Mouse (Mus musculus): ENCODE data around the gene Tbcb.
"Not testable (repeated sequence)": the region's sequence is repeated elsewhere in the genome, so short reads cannot be mapped to it uniquely, and the experiment has no call there.

Tbcb gene

GRCm38 (mm10) chr7:30231669-30232454 lies at the start of gene Tbcb, which contains the start of gene Polr2i:
Gene Tbcb, minus strand, starts transcription at chr7:30232272.
Gene Polr2i, plus strand, starts transcription at chr7:30231948.
- peak; percentile 100 for DNase-seq (ENCODE audit: low read depth, low spot score)

DNA sequence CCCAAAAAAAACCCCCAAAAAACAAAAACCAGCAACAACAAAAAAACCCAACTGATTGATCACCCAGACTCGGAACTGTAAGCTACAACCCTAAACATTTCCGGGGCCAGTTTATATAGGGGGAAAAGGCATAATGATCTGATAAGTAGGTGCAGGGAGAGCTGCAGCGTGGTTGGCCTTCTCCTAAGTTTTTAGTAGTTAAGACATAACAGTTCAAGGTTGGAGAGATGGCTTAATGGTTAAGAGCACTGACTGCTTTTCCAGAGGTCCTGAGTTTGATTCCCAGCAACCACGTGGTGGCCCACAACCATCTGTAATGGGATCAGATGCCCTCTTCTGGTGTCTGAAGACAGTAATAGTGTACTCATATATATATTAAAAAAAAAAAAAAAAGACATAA lies 49.5 kb upstream of the Tbcb start:
- no peak for DNase-seq (ENCODE audit: low read depth, low spot score)

DNA sequence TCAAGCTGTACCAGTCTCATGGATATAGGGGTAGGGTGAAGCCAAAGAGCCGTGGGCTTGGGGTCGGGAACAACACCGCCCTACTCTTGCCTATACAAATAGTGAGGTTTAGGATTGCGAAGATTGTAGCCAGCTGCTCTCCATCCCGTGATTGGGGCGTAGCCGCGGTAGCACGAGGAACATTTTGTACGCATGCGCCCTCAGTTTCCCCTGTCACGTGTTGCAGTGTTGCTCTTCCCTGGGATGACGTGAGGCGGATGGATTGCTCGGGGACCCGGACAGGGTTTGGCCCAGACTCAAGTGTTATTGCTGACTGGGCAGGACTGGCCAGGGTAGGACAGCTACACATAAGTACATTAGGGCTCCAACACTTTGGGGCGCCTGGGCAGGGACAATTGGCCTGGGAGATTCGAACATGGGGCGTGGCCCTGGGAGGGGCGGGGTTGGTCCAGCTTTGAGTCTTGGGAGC lies 48.6 kb upstream of the Tbcb start:
- peak; percentile 95 for DNase-seq (ENCODE audit: low read depth, low spot score)

DNA sequence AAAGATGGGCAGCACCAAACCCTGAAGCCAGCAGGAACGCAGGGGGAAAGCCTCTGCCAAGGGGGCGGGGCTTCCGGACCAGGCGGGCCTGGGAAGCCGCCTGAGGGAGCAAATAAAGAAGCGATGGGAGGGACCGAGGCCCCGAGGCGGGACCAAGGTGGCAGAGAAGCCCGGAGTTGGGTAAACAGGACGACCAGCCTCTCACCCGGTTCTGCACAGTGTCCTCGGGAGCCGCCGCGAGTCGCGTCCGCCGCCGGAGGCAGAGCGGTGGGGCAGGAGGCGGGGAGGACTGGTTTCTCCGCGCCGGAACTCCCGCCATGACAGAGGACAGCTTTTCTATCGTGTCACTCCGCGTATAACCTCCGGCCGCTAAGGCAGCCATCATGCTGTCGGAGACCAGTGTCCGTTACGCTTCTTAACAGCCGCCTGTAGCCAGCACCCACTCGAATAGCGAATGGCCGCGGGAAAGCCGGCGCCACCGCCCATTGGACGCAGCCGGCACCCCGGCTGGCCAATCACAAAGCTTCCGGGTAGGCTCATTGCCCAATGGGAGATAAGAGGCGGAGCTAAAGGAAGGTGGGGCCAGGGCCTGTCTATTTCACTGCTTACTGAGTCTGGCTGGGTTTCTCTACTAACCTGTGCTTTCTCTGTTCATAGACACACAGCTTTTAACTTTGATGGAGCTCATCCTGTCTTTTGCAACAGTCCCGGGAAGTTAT lies 48.0 kb upstream of the Tbcb start, which contains the start of the genes Thap8 and Wdr62:
Gene Thap8 (plus strand): TSS at position 144 of the 719 bp plus-strand sequence.
Gene Wdr62 (minus strand): TSS at position 469 of the 719 bp plus-strand sequence.
- DNase-seq (ENCODE audit: low read depth, low spot score) = peak; percentile 97

DNA sequence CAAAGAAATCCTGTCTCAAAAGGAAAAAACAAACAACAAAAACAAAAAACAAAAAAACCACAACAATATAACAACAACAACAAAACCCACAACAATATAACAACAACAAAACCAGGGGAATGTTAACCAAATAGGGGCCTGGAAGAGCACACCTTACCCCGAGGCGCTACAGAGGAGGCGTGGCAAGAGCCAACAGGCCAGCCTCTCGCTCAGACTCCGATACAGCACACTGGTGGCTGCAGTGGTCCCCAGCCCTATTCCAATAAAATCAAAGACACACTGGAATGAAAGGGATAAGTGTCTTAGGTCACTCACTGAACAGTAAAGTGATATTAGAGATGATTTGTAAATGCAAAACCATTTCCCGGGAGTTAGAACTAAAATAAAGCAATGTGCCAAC lies 47.5 kb upstream of the Tbcb start:
- no peak for DNase-seq (ENCODE audit: low read depth, low spot score)

GRCm38 (mm10) chr7:30278911-30279310 lies 46.8 kb upstream of the Tbcb start:
- no peak for DNase-seq (ENCODE audit: low read depth, low spot score)

GRCm38 (mm10) chr7:30274383-30274782 lies 42.3 kb upstream of the Tbcb start:
- DNase-seq (ENCODE audit: low read depth, low spot score) = no peak

DNA sequence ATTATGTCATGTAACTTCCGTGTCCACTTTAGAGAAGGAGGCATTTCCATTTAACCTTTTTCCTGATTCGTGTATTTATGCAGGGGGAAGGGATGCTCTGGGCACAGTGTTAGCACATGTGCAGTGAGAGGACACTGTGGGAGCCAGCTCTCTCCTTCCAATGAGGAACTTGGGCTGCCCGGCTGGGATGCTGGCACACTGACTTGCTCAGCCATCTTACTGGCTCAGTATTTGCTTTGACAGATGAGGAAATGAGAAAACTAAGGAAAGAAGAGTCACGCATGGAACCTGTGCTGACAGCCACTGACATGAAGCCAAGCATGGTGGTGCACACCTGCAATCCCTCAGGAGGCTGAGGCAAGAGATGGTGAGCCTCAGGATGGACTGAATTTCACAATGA lies 37.6 kb upstream of the Tbcb start:
- DNase-seq (ENCODE audit: low read depth, low spot score) = no peak

DNA sequence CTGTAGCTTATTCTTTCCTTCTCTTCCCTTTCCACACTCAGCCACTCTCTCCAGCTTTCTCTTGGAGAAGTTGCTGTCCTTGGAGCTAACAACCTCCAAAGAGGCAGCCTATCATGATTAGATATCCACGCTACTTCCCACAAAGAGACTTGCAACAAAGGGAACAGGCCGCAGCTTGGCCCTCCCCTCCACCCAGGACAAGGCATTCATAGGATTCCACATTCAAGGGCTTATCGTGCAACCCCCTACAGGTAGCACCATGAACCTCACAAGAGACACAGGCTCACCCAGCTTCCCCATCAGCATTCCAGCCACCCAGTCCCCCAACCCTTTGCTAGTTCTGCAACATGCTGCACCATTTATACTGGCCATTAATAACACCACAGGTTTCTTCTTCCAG lies 34.7 kb upstream of the Tbcb start:
- no peak for DNase-seq (ENCODE audit: low read depth, low spot score)

GRCm38 (mm10) chr7:30265935-30266334 lies 33.9 kb upstream of the Tbcb start:
- no peak for DNase-seq (ENCODE audit: low read depth, low spot score)

- no peak for DNase-seq (ENCODE audit: low read depth, low spot score)
Measured at GRCm38 (mm10) chr7:30265531-30265930, 33.5 kb upstream of the Tbcb start.

GRCm38 (mm10) chr7:30265041-30265440 lies 33.0 kb upstream of the Tbcb start:
- no peak for DNase-seq (ENCODE audit: low read depth, low spot score)

- DNase-seq (ENCODE audit: low read depth, low spot score) = no peak
Measured at GRCm38 (mm10) chr7:30251956-30252954, 20.2 kb upstream of the Tbcb start.

DNA sequence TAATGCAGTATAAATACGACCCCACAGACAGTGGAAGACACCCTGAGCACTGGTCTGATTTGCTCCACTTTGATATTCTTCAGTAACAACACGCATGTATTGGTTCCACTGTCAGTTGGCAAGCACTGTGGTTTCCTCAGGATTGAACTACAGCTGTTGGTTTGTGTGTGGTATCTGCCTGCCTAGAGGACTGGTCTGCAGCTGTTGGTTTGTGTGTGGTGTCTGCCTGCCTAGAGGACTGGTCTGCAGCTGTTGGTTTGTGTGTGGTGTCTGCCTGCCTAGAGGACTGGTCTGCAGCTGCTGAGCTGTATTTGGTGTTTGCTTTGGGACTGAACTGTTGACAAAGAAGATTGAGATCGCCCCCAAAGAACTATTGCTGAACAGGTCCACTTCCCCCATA lies 5.3 kb upstream of the Tbcb start:
- not testable (repeated sequence) for DNase-seq (ENCODE audit: low read depth, low spot score)

DNA sequence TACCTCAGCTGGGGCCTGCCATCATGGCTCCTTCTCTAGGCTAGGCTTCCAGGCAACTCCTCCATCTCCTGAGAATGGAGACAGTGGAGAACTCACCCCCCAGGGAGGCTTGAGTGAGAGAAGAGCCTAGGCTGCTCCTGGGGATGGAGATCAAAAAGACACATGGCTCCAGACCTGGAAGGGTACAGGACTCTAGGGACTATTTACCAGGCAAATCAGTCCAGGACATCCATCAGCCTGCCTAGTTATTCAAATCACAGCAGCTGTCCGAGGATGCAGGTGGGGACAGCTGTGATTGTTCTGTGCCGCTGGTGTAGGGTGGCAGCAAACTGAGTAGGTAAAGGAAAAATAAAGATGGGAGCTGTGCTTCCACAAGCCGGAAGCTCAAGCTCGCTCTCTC lies 3.6 kb upstream of the Tbcb start, which contains the start of gene Ovol3:
Gene Ovol3 (minus strand): TSS at position 101 of the 400 bp plus-strand sequence.
- DNase-seq (ENCODE audit: low read depth, low spot score) = no peak

DNA sequence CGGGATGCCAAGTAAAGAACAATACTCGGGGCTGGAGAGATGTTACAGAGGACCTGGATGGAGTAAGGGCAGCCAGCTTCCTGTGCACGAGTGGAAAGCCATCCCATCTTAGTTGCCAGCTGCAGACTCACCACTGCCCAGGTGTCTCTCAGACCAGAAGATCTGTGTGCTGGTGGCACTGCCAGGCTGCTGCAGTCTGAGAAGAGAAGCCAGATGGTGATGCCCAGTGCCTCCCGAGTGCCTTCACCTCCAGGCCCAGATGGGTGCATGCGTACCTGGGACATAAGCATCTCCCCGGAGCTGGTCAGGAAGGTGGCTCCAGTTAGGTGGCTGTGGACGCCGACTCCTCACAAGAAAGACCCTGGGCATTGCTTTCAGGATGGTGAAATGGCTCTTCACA lies 3.0 kb upstream of the Tbcb start:
- DNase-seq (ENCODE audit: low read depth, low spot score) = no peak

GRCm38 (mm10) chr7:30234276-30234858 lies 2.3 kb upstream of the Tbcb start:
- no peak for DNase-seq (ENCODE audit: low read depth, low spot score)

DNA sequence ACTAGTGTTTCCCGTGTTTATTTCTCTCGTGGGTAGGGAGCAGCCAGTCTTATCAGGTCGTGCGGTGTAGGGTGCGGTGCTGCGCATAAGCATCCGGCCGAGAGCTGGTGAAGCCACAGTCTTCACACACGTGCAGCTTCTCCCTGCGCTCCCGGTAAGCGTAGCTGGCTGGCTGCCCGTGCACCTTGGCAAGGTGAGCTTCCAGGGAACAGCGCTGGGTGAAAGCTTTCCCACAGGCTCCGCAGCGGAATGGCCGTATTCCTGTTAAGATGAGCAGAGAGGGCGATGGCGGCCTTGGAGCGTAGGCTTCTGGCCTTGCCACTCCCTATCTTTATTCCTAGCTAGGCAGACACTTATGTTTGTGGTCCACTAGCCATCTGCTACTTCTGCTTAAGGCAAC lies 1.3 kb upstream of the Tbcb start:
- peak; percentile 45 for DNase-seq (ENCODE audit: low read depth, low spot score)

- DNase-seq (ENCODE audit: low read depth, low spot score) = peak; percentile 77
Measured at GRCm38 (mm10) chr7:30232631-30233148, 618 bp upstream of the Tbcb start.

DNA sequence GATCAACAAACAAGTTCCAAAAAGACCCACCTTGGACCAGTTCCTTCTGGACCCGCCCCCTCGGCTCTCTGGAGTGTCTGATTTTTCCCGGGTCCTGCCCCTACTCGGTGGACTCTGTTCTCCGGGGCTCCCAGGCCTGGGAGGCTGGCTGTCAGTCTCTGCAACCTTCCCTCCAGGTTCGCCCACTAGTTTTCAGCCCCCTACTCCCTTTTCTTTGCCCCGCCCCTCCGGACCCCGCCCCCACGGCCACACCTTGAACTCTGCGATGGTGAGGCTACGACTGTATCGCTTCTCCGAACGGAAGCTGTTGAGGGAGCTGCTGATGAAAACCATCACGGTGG lies 774 bp downstream of the Tbcb start:
- no peak for DNase-seq (ENCODE audit: low read depth, low spot score)

DNA sequence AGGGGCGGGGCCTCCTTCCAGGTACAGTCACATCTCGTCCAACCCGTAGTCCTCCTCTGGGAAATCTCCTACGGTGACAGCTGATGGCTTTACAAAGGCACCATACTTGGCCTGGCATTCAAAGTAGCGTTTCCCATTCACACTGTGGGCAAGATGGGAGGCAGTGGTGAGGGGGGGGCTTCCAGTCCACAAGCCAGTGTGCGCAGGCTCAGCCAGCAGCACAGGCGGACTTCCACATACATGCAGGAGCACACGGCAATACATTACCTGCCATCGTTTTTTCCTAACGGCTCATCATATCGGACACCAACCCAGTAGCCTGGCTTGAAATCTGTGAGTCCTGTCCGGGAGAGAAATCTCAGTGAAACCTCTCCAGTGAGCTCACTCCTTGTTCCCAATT lies 7.9 kb downstream of the Tbcb start:
- DNase-seq (ENCODE audit: low read depth, low spot score) = no peak
